Mouse (Mus musculus) adrenal gland, adult 2 months (tissue): Measurements from ENCODE around the gene Fpr1. TPM values are rescaled to one million over a fixed set of nuclear protein-coding genes. Genes with fewer than 3 reads are reported as not detected.
"Not testable (repeated sequence)": the region's sequence is repeated elsewhere in the genome, so short reads cannot be mapped to it uniquely, and the experiment has no call there.

Experiments
- DNase-seq: peaks from one replicate; pipeline ENCODE4 v3.0.0; 2021
- polyA plus RNA-seq: library from polyadenylated mRNA; depleted of rRNA; stranded (reverse); fragments of >200 nt; gene quantifications from 2 replicates; pipeline ENCODE4 v1.2.3, GENCODE M21; 2012
- total RNA-seq, 2 experiments: library from RNA; stranded (reverse); gene quantifications; 2 replicates each; pipeline ENCODE4 v1.2.3; 2021

The Fpr1 gene
- total and polyA plus RNA-seq, 3 experiments: not detected

DNA sequence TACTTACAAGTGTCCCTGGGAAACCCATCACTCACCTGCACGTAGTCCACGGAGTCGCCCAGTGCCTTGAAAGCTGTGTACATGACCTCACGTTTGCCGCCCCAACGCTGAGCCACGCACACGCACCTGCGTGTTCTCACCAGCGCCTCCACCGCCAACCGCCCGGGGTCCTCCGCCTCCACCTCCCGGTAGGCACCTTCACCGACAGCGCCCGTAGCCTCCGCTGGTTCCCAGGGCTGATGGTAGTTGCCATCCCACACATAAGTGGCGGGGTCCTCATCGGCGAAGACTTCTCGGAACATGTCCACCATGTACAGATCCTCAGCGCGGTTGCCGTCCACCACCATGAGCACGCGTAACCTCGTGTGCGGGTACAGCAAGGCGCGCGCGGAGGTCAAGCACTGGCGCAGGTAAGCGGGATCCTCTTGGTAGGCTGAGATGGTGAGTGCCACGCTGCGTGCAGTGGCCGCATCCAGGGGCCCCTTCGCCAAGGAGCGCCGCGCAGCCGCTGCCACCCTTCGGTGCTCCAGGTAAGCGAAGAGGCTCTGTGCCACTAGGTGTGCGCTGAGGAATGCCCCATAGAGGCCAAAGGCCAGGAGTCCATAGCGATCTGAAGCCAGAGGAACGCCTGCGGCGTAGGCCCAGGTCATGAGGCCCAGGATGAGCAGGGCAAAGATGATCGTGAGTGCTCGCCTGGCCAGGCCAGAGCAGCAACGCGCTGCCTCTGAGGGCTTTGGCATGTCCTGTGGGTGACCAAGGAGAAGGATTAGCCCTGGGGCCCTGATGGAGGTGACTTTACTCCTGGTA is 33.6 kb downstream of the Fpr1 start:
- DNase-seq: no peak

DNA sequence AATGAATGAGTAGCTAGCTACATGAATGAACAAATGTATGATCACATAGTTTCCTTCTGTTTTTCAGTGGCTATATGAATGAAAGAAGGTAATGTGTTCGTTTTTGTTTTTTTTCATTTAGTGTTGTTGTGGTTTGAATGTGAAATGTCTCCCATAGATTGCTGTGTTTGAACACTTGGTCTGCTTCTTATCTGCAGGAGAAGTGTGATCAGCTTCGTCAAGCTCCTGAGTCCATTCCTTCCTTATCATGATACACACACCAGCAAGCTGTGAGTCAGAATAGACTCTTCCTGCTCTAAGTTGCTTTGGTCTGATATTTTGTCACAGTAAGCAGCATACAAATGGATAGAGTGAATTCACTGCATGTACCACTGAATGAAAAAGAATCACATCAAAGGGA is 34.8 kb downstream of the Fpr1 start:
- DNase-seq: no peak

DNA sequence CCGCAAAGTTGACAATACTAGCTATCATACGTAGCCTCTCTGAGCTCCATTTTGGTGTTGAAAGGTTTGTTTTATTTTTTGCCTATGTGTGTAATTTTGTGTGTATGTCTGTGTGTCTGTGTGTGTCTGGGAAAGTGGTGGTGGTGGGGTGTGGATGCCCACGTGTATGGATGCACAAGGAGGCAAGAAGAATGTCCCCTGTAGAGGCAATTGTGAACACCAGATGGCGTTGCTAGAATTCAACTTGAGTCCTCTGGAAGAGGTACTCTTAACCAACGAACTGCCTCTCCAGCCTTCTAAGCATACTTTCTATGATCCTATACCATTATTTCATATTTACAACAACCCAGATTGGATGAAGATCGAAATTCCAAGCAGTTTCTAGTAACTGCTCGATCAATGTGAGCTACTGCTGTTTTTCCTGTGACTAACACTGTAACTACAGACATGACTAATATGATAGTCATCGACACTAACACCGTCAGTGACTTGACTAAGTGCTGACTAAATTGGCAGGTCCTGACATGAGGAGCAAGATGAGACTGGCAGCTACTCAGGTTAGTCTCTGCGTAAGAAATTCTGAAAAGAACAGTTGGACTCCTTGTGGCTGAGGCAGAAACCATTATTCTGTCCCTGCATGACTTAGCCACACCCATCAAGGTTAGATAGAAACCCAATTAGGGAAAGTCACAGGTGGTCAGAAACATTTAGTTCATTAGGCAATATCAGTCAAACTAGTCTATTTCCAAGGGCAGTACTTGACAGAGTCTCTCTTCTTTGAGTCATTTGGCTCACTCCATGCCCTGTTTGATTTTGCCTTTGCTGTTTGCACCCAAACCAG is 38.3 kb downstream of the Fpr1 start:
- peak; percentile 68 for DNase-seq

DNA sequence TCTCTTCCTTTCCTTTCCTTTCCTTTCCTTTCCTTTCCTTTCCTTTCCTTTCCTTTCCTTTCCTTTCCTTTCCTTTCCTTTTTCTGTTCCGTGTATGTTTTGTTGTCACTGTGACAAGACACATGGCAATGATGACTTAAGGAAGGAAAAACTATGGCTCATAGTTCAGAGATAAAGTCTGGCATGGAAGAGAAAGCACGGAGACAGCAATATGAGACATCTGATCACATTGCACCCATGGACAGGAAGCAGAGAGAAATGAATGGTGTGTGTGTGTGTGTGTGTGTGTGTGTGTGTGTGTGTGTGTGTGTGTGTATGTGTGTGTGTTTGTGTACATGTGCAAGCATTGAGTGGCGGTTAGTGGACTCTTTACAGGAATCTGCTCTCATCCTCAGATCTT is 39.1 kb downstream of the Fpr1 start:
- DNase-seq: not testable (repeated sequence)

DNA sequence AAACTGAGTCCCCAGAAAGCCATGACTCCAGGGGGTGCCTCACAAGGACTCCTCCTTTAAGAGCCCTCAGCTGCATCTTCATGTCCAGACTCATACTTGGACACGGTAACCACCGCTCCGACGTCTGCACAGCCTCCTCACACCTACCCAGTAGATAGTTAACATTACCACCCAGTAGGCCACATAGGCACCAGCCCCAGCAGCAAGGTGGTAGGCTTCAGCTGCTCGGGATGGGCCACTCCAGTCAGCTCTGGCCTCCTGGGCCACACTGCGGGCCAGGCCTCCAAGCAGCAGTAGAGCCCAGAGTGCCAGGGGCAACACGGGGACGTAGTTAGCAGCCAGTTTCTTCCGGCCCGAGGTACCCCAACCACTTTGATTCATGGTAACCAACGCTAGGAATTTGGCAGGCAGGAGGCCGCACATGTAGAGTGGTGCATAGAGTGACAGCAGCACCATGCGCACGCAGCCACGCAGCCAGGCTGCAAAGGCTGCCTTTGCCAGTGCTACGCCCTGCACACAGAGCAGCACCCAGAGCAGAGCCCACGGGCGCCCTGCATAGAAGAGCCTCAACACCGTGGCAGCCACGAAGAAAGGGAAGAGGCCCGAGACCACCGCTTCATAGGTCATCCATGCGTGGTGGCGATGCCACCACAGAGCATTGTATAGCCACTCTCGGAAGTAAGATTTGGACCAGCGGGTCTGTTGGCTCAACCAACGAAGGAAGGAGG is 40.0 kb downstream of the Fpr1 start:
- DNase-seq: no peak

DNA sequence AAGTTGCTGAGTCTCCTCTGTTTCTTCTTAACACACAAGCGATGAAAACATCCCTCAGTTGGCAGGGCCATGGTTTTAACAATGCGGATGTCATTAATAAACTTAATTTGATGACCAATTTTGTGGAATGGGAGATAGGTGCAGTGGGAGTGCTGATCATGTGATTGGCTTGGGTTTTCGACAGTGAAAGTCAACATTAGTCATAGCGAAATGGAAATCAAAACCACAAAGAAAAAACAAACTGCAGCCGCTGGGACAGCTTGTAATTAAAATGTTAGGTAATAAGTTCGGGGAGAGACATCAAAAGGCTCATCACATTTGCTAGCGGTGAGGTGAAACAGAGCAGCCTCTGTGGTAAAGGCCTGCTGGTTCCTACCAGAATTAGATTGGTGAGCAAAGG is 42.9 kb downstream of the Fpr1 start:
- DNase-seq: no peak

DNA sequence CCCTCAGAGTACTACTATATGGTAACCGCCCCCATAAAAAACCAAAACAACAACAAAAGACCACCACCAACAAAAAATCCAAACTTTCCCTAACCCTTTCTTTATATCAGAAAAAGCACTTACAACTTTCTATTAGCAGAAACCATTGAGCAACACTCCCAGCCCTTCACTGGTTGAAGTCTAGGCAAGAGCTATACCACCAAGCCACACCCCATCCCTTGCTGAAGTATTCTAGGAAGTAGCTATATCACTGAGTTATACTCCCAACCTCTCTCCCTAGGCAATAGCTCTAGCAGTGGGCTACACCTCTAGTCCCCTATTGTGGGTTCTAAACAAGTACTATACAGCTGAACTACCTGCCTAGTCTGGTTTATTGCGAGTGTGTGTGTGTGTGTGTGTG is 44.5 kb downstream of the Fpr1 start:
- no peak for DNase-seq

DNA sequence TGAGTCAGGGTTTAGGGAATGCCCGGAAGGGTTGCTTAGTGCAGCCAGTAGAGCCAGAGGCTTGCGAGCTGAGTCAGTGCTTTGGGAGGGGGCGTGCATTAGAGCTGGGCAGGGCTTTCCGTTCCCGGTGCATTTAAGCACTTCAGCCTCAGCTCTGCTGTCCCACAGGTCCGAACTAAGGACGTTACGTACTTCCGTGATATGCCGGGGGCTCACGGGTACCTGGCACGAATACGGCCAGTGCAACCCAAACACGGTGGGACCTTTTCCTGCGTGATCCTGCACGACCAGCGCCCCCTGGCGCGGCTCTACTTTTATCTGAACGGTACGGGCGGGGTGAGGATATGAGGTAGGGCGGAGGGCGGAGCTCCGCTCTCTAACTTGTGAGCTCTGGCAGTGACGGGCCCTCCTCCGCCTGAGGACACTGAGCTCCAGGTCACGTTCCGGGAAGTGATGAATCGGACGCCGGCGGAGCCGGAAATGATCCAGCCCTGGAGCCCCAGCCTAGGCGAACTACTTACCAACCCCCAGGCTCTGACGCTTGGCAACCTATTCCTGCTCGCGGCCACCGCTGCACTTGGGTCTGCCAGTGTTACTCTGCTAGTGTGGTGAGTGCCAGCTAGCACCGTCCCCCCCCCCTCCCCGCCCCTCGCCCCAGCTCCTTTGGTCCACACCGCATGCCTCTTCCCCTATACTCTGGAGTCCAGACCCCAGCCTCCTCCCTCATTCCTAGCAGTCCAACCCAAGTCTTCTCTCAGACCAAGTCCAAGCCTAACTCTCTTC is 45.6 kb downstream of the Fpr1 start:
- peak; percentile 98 for DNase-seq

DNA sequence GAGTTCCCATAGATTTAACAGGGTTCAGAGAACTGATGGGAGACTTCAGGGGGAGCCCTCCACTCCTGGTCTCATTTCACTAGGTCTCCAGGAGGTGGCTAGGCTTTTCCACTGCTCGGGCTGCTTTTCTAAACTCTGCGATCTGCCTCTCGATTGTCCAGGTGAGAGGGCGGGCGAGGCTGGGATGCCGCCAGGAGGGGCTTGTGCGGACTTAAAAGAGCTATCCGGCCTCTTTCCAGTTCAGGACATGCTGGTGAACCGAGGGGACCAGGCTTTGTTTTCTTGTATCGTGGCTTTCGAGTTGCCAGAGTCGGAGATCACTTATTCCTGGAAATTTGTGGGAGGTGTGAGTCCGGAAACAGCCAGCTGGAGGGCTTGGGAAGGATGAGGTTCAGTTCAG is 46.3 kb downstream of the Fpr1 start:
- DNase-seq: no peak

DNA sequence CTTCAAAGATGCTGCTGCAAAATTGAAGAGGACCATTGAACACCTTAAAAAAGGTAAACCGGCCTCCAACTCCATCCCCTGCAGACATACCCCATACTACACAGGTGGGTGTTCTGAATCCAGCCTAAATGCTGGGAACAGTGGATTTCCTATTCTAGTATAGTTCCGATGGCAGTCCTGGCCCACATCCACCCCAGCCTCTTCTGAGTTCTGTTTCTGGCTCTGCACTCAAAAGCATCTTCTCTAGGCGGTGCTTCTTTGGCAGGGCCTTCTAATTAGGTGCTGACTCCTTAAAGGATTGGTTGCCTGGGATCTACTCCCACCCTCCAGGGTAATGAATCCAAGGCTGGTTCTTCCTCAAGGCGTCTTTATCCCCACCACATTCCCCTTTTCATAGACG is 47.6 kb downstream of the Fpr1 start:
- no peak for DNase-seq

DNA sequence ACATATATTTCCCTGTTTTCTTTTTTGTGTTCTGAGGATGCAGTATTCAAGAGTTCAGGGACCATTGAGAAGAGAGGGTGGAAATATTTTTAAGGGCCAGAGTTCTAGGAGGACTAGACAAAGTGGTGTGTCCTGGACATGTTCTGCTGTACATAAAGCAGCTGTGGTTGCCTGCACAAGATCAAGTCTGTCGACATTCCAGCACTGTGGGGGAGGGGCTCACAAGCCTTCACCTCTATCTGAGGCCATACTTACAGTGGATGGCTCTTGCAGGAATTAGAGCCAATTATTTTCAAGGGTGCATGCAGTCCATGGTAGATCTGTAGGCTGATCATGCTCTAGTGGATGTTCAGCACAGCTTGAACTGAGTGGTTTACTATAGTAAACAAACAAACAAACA is 48.8 kb downstream of the Fpr1 start:
- no peak for DNase-seq

DNA sequence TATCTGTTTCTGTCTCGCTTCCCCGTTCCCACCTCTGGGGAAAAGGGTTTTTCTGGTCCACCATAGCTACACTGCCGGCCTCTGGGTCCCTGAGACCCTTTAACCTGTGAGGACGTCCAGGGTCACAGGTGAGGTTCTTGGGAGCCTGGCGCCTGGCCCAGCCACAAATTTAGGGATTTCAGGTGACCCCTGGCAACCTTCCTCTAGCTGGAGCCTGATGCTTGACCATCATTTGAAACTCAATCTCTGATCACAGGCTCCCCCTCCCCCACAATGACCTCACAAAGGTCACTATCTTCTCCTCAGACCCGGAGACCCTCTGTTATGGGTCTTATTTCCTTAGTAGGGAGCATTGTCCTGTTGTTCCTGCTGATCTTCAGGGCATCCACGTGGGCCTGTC is 53.0 kb downstream of the Fpr1 start:
- DNase-seq: no peak

DNA sequence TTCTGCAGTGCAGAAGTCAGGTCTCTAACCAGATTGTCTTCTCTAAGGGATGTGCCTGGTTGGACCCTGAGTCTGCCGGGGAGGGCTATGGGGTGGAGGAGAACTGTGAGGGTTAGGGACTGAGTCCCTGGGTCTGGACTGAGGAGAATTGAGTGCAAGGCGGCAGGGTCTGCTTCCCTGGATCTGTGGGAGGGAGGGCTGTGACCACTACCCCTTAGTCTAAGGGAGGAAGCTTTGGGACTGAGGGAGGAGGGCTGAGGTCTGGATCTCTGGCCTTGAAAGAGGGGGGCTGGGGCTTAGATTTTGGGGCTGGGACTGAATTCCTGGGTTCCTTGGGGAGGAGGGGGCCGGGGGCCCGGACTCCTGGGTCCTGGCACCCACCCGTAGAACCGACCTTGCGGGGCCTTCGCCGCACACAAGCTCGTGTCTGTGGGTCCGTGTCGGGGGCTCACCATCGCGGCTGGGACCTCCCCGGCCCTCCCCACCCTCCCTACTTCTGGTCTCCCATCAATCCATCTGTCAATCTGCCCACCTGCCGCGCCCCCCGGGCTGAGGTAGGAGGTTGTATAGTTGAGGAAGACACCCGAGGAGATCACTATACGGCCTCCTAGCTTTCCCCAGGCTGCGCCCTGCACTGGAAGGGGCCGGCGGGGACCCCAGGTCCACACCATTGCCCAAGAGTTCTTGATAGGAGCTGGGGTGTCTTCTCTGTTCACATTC is 53.8 kb downstream of the Fpr1 start:
- DNase-seq: no peak

DNA sequence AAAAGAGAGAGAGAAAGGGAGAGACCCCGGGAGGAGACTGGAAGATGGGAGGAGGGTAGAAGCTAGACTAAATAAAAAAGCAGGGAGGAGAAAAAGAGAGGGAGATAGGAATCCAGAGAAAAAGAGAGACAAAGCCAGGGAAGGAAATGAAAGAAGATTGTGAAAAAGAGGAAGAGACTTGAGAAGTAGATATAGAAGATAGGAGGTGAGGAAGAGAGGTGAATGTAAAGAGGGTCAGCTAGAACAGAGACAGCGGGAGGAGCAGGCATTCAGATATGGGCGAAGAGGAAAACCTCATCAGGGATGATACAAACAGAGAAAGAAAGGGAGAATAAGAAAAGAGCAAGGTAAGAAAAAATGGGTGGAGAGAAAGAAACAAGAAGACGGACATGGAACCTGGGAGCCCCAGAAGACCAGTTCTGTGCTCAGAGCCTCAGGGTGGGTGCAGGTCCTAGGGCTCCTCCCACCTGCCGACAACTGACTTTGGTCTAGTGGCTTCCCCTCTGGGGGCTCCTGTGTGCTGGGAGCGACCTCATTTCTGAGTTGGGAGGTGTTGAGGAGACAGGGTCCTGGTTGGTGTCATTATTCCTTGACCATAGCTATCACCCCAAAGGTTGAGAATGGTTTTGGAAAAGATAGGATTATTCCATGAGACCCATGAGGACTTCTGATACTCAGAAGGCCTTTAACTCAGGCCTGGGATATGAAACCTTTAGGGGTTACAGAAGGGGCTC is 54.5 kb downstream of the Fpr1 start:
- peak; percentile 20 for DNase-seq

DNA sequence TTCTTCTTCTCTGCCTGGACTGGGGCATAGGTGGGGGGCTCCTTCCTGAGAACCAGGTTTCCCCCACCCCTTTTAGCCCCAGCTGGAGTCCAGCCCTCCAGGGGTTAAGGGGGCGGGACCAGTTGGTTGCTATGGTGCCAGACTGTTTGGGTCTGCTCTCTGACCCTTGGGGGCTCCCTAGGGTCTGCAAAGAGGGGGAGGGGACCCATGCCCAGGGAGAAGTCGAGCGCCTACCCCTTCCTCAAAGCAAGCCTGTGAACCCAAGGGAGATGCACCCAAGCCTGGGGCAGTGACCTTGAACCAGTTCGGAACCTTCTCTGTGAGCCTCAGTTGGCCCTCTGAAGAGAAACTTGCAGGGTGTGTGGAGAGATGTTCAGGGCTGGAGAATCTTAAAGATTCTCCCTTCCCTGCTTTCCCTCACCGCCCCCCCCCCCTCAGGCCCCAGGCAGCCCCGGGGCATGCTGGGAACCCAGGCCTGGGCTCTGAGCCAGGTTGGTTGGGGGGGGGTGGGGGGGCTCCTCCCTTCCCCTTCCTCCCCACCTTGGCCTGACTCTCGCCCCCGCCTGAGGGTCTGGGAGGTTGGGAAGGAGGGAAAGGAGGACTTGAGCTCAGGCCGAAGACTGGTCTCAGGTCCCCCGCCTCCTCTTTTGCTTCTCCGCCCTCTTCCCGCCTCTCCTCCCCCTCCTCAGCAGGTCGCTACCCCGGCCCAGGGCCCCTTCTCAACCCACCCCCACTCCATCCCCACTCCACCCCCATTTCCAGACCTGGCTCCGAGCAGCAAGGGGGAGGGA is 55.4 kb downstream of the Fpr1 start:
- DNase-seq: peak; percentile 65

DNA sequence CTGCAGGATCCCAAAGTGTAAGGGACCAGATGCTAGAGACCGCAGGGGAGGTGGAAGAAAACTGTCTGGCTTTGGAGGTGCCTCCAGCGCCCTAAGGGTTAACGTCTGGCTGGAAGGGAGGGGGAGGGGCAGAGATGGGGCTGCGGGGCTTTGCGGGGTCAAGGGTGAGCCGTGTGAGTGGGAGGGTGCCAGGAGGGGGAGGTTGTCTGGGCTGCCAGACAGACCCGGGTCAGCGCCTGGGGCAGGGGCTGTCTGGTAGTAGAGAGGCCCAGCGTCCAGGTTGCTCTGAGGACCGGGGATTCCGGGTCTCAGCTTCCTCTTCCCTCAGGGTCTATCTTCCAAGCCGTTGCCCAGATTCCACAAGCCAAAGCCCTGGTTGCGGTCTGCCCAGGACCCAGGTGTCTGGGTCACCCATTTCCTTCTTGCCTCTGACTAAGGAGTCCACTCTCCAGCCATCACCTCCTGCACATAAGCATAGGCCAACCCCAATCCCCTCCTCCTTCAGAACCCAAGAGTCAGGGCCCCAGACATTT is 56.0 kb downstream of the Fpr1 start:
- DNase-seq: peak; percentile 76

DNA sequence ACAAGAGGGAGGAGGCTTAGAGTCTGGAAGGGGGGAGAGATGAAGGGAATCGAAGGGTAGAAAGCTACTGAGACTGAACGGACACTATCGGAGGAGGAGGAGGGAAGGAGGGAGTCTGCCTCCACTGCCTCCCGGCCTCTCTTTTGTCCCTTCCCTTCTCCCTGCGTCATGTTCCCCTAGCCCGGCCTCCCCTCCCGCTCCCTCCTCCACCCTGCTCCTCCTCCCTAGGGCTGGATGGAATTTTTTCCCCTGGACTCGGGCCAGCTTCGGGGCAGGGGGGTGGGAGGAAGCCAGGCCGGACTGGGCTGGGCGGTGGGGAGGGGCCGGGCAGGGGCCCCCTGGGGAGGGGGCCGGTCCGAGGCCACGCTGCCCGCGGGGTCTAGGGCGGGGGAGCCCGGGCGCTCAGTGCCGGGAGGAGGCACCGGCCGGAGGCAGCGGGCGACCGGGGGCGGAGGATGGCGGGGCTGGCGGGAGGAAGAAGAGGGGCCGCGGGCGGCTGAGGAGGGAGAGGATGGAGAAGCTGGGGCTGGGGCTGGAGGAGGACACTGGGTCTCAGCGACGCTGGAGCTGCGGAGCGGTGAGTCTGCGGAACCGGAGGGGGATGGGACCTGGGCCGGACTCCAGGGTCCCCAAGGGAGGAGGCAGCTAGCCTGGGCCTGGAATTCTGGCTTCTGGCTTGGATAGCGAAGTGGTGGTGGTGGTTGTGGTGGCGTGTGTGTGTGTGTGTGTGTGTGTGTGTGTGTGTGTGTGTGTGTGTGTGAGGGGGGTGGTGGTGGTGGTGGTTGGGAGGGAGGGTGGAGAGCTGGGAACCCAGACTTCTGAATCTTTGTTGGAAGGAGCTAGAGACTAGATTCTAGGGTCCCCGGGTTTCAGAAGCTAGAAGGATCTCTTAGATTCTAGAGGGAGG is 56.7 kb downstream of the Fpr1 start, which contains the start of gene Spaca6:
Gene Spaca6 (plus strand): TSS at position 408 of the 907 bp plus-strand sequence.
- DNase-seq: peak; percentile 98
